Mouse (Mus musculus) CD4-positive helper T cell, adult 2 months (primary cell): ENCODE results near the gene Adat3.

Experiments used
- DNase-seq: peaks from one replicate; pipeline ENCODE4 v3.0.0-alpha.2; 2012; ENCODE audit warnings: low read depth, missing footprints, low spot score

The Adat3 gene

GRCm38 (mm10) chr10:80602698-80603325 is at the start of gene Adat3, which contains the start of gene Scamp4:
Gene Adat3 (plus strand): TSS chr10:80602880.
Gene Scamp4 (plus strand): TSS chr10:80602872.
- peak; percentile 96 for DNase-seq

GRCm38 (mm10) chr10:80553575-80553974 is 49.1 kb upstream of the Adat3 start:
- DNase-seq = no peak

GRCm38 (mm10) chr10:80553997-80554396 is 48.7 kb upstream of the Adat3 start:
- DNase-seq = no peak

- DNase-seq = peak; percentile 50
These were observed 45.2 kb upstream of the Adat3 start for GRCm38 (mm10) chr10:80557346-80557965.

GRCm38 (mm10) chr10:80559431-80559830 is 43.2 kb upstream of the Adat3 start:
- DNase-seq = no peak

GRCm38 (mm10) chr10:80560621-80561020 is 42.1 kb upstream of the Adat3 start:
- no peak for DNase-seq

GRCm38 (mm10) chr10:80561116-80561944 is 41.4 kb upstream of the Adat3 start, which contains the start of gene Rexo1:
Gene Rexo1 (minus strand): TSS chr10:80561560.
- DNase-seq = peak; percentile 94

GRCm38 (mm10) chr10:80566375-80567092 is 36.1 kb upstream of the Adat3 start:
- peak; percentile 83 for DNase-seq

- no peak for DNase-seq
These were observed 33.8 kb upstream of the Adat3 start for GRCm38 (mm10) chr10:80568876-80569275.

GRCm38 (mm10) chr10:80569664-80570066 is 33.0 kb upstream of the Adat3 start:
- DNase-seq = peak; percentile 44

GRCm38 (mm10) chr10:80570419-80570818 is 32.3 kb upstream of the Adat3 start:
- DNase-seq = no peak

GRCm38 (mm10) chr10:80570871-80571836 is 31.5 kb upstream of the Adat3 start:
- DNase-seq = no peak

- no peak for DNase-seq
These were observed 30.2 kb upstream of the Adat3 start for GRCm38 (mm10) chr10:80572477-80572876.

GRCm38 (mm10) chr10:80573944-80574343 is 28.7 kb upstream of the Adat3 start:
- no peak for DNase-seq

- no peak for DNase-seq
These were observed 27.8 kb upstream of the Adat3 start for GRCm38 (mm10) chr10:80574896-80575295.

- DNase-seq = no peak
These were observed 26.8 kb upstream of the Adat3 start for GRCm38 (mm10) chr10:80575925-80576324.

- peak; percentile 80 for DNase-seq
These were observed 26.1 kb upstream of the Adat3 start for GRCm38 (mm10) chr10:80576351-80577194.

GRCm38 (mm10) chr10:80577195-80578130 is 25.2 kb upstream of the Adat3 start, which contains the start of gene Klf16:
Gene Klf16 (minus strand): TSS chr10:80577321.
- DNase-seq = peak; percentile 99
